Mouse (Mus musculus) adipose tissue, adult 10 weeks (tissue): Measurements from ENCODE around the gene Adam22. TPM values are rescaled to one million over a fixed set of nuclear protein-coding genes. Genes with fewer than 3 reads are reported as not detected.

Experiments used
- polyA plus RNA-seq: library from polyadenylated mRNA; stranded (reverse); fragments of 350-450 nt; fragmentation: Illumina TruSeq; extraction: RNeasy Lipid Tissue Mini Kit (QIAGEN cat#74804); gene quantifications from one replicate; pipeline ENCODE4 v1.2.3, GENCODE M21; 2014; ENCODE audit warnings: low read depth, low replicate concordance

The Adam22 gene
- polyA plus RNA-seq, result 1.2 TPM

DNA sequence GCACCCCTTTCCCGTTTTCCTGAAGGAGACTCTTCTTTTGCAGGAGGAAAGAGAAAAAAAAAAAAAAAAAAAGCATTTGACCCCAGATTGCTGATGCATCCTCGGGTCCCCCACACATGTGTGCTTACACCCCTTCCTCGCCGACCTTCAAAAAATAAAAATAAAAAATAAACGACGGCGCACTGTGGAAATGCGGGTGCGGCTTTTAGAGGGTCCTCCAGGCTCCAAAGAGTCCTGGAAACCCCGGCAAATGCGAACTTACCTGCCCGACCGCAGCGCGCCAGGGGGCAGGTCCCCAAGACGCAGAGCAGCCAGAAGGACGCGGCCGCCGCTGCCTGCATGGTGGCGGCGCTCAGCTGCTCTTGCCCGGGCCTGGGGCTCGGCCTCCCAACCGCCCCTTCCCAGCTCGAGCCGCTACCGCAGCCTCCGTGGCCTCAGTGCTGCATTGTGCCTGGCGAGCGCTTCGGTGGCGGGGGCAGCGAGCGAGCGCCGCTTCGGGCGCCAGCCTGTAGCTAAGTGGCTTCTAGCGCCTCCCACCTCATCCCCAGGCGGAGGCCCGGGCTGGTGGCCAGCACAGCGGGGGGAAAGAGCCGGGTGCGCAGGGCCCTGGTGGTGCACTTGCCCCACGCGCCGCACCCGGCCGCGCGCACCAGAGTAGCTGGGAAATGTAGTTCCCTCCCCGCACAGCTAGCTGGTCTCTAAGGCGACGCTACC, at the start of gene Adam22:
Adam22 (minus strand) TSS at position 547 of the 714 bp plus-strand sequence.

DNA sequence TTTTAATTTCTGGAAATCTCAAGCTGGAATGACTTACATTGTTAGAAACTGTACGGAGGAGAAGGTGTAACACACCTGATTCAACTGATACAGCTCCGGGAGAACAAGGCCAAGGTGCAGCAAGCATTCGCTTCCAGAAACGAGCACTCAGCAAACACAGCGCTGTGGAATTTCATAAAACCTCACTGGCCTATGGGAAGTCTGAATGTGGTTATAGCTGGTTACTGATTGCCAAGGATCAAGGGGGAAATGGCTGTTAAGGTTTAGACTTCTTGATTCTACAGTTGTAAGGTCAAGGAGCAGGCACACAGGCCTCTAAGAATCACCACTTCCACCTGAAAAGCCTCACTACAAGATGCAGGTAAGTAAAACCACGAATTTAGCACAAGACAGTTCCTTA, 322.1 kb downstream of the Adam22 start, which contains the start of gene Sri:
Sri (plus strand) TSS at position 224 of the 400 bp plus-strand sequence.

Other genes with a start within 250 kb of the Adam22 start
- 5.0 TPM for gene Dbf4, start 54.6 kb upstream of the Adam22 start, polyA plus RNA-seq
- gene Slc25a40, start 54.7 kb upstream of the Adam22 start, polyA plus RNA-seq, result 8.4 TPM